Mouse (Mus musculus) megakaryocyte, embryonic 14.5 days (primary cell): ENCODE measurements around the gene B430306N03Rik.

Experiments used
- FLI1 ChIP-seq: IDR thresholded peaks from 2 replicates; pipeline ENCODE4 v1.6.1; 2012; ENCODE audit warnings: low read length, inconsistent platforms, mixed read lengths
- GATA1 ChIP-seq: IDR thresholded peaks from 3 replicates; pipeline ENCODE4 v1.6.1; 2012; ENCODE audit warnings: mixed read lengths, low read length, inconsistent platforms, borderline replicate concordance

- TF ChIP-seq FLI1 (no peak), GATA1 (no peak)
Observed at GRCm38 (mm10) chr17:48281739-48282085, 34.2 kb upstream of the B430306N03Rik start.
